In genomic region chr19:58974126-58974525, GRCm38 (mm10) we compare ENCODE assay signal across 18 mouse cellular contexts. TPM values are rescaled to one million over a fixed set of nuclear protein-coding genes. Genes with fewer than 3 reads are reported as not detected.
DNase-seq lines count a peak whose midpoint lies in the region.
"Had no signal": no experiment of that assay in that cellular context is flagged by ENCODE, and none has a peak within 500 bp of the region (broad histone marks: within the 10 kb centered on the region; RNA-seq: fewer than 3 reads in every experiment).

No protein-coding gene starts in this region.

- DNase-seq in adrenal gland, adult 2 months = peak; percentile 48
- DNase-seq in adrenal gland, adult 18-20 months (ENCODE audit: low spot score in 2 of 2) = no peak
- DNase-seq in adrenal gland, postnatal 10 days = peak; percentile 12
- DNase-seq in adrenal gland, postnatal 4 days (ENCODE audit: low spot score in 2 of 2) = no peak
- peak; percentile 27 for DNase-seq in adrenal gland, postnatal 14 days
- DNase-seq: B cell, adult 2 months; cerebellum, adult 11 months; cerebellum, adult 18-20 months; cerebellum, adult 8-10 months; cerebellum, adult 9-11 months; cerebellum, postnatal 14 days; cerebellum, postnatal 36 days; embryo, embryonic 11 days had no signal

RNA-seq across cellular contexts. Expression of gene Hspa12a, which starts 30.7 kb away (rescaled TPM):
- 100 to 1,000 TPM; 108 to 114 TPM for total RNA-seq in adrenal gland, adult 2 months (2021)
- 32.3 and 38.6 TPM in 2 replicates for polyA plus RNA-seq in adrenal gland, adult 2 months (2012; rRNA removed)
- 100 to 1,000 TPM in 1 of 2 experiments, 10 to 100 TPM in 1; 60.3 to 148 TPM for total RNA-seq in adrenal gland, adult 18-20 months (2021)
- total RNA-seq in adrenal gland, postnatal 10 days (2021) = 10 to 100 TPM; 37.5 to 46.5 TPM
- total RNA-seq in adrenal gland, postnatal 4 days (2021) = 10 to 100 TPM; 76.5 to 78.5 TPM
- 60.8 and 61.8 TPM in 2 replicates for total RNA-seq in adrenal gland, postnatal 14 days (2021)
- total RNA-seq: common myeloid progenitor, adult 5-6 weeks had no signal
- polyA plus RNA-seq: erythroblast, embryonic 14.5 days; G1E had no signal

RNA-seq across cellular contexts. Expression of gene Eno4, which starts 30.9 kb away (rescaled TPM):
- total RNA-seq in adrenal gland, adult 2 months (2021) = under 1 TPM; 0.26 to 0.55 TPM
- polyA plus RNA-seq in adrenal gland, adult 2 months (2012; rRNA removed) = 0.08 and 0.11 TPM in 2 replicates
- under 1 TPM; 0.30 to 0.42 TPM for total RNA-seq in adrenal gland, adult 18-20 months (2021)
- under 1 TPM in 1 of 2 experiments, not detected in 1; 0.24 TPM for total RNA-seq in adrenal gland, postnatal 10 days (2021)
- under 1 TPM; 0.31 to 0.45 TPM for total RNA-seq in adrenal gland, postnatal 4 days (2021)
- 0.30 and 0.38 TPM in 2 replicates for total RNA-seq in adrenal gland, postnatal 14 days (2021)
- total RNA-seq: common myeloid progenitor, adult 5-6 weeks had no signal
- polyA plus RNA-seq: activated CD4-positive, CD25-positive, alpha-beta regulatory T cell, adult 4 months; CD4-positive, CD25-positive, alpha-beta regulatory T cell, adult 4 months; erythroblast, embryonic 14.5 days had no signal

Comparison
In these comparisons a context has a peak if more than half of its experiments do, and no peak if none do; other contexts are left out.
1. DNase-seq: peak in adrenal gland, adult 2 months (single experiment), adrenal gland, postnatal 10 days (single experiment) and adrenal gland, postnatal 14 days (single experiment); none in adrenal gland, adult 18-20 months (0 of 2) and adrenal gland, postnatal 4 days (0 of 2).